Mouse (Mus musculus): ENCODE data around the gene Pdzph1.

Gene Pdzph1

GRCm38 (mm10) chr17:58923316-58923866 is 67.8 kb downstream of the Pdzph1 start:
- DNase-seq (ENCODE audit: low spot score in 2 of 2) = no peak

GRCm38 (mm10) chr17:58922821-58923220 is 68.4 kb downstream of the Pdzph1 start:
- no peak for DNase-seq (ENCODE audit: low spot score in 2 of 2)

DNA sequence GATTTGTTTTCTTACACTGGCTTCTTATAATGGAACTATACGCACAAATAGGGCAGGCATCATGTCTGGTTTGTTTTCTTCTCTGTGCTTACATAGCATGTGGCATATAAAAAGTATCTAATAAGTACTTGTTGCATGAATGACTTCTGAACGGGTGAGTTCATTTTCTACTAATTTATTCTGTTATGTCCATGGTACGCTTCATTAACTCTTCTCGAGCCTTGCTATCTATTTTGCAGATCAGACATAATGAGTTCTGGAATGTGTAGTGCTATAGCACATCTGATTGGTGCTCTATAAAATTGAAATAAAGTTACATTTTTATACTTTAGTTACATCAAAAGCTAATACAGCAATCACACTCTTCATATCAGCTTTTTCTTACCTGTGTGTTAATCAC is 71.2 kb downstream of the Pdzph1 start:
- no peak for DNase-seq (ENCODE audit: low spot score in 2 of 2)

DNA sequence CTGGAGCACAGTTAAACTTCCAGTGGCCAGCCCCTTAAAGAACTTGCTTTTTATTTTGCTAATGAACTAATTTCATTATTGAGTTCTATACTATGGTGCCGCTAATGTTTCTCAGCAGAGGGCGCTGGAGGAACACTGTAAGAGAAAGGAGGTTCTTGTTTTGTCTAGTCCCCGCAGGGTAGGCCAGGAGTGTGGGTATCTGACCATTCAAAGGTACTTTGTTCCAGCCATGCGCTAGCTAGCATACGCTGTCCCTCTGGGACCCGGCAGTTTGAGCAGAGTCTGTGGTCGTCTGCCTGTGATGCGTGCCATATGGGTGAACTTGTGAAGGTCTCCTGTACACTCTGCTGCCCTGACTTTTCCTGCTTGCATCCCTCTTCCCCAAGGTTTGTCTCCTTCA is 72.1 kb downstream of the Pdzph1 start:
- DNase-seq (ENCODE audit: low spot score in 2 of 2) = peak in 1 of 2 experiments; percentile 36

DNA sequence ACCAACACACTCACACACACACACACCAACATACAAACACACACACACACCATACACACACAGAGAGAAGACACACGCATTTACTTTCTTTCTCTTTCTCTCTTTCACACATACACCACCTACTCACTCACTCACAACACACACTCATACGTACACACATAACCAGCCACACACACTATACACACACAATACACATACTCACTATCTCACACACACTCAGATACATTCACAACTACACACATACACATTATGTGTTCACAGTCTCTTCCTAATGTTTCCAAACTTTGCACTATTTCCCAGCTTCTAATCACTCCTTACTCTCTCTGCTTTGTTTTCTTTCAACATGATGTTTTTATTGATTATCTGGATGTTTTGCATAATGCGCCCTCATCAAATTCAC is 72.6 kb downstream of the Pdzph1 start:
- DNase-seq (ENCODE audit: low spot score in 2 of 2) = no peak

DNA sequence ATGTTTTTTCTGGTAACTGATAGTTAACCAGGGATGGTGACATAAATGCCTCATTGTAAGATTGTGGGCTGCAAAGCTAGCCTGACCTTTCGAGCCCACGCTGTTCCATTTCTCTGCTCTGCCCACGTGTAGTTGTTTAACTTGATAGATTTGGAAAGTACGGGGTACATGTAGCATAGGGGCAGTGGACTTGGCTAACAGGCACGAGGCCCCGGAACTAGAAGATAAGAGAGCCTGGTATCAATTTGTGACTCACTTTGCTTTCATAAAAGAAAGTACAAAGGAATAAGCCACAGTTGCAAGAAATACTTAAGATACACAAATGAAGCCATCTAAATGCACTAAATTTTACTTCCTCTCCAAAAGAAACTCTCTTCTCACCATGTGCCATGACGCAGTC is 79.6 kb downstream of the Pdzph1 start:
- no peak for DNase-seq (ENCODE audit: low spot score in 2 of 2)

DNA sequence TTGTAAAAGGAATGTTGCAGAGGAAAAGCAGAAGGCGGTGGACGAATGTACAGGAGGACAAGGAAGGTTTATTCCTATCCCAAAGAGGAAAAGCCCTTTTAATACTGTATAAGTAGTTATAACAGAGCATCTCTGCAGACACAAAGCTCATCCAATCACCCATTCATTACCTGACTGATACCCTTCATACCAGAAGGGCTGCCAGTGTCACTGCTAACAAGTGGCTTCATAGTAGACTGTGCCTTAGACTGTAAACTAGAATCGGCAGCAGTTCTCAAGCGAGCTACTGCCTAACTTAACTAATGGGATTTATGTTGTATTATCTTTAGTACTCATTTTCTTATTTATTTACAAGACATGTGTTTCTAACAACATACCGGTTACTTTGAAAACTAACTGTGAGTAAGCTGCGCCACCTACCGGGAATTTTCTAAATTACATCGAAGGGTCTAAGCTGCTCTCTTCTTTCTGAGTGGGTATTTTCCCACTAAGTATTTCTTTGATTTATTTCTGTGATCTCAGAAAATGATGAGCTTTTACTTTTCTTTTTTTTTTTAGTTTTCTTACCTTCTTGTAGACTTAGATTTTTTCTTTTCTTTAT is 82.0 kb downstream of the Pdzph1 start:
- peak in 1 of 2 experiments; percentile 47 for DNase-seq (ENCODE audit: low spot score in 2 of 2)

- no peak for DNase-seq (ENCODE audit: low spot score in 2 of 2)
Observed at GRCm38 (mm10) chr17:58906001-58906400, 85.2 kb downstream of the Pdzph1 start.

GRCm38 (mm10) chr17:58891488-58892210 is 99.5 kb downstream of the Pdzph1 start:
- no peak for DNase-seq (ENCODE audit: low spot score in 2 of 2)

DNA sequence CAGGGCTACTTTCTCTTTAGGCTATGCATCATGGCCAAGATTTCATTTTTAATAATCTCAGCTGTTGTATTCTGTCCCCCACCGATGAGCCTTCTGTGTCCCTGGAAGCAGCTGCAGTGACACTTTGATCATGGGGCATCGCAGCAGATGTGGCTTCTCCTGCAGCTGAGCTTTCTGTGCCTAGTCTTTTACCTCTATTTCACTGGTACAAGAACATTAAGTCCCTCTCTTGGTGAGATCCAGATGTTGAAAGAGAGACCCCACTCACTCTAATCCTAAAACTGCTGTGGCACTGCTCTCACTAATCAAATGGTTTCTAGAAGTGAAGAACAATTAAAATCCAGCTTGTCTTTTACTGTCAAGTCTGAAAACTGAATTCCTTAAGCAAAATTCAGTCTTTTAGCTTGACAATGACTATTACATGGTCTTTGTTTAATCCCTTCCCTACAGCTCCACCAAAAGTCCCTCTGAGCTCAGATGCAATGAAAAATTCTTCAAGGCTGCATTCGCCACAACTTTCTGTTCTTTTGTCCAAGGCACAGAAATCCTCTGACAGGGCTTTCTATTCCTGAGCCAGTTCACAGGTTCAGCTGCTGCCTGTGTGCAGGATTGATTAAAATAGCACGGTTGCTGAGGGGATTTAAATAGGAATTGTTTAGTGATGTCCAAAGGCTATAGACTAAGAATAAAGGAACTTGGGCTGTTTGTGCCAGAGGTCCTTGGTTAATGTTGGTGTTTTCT is 101.1 kb downstream of the Pdzph1 start:
- DNase-seq (ENCODE audit: low spot score in 2 of 2) = no peak

DNA sequence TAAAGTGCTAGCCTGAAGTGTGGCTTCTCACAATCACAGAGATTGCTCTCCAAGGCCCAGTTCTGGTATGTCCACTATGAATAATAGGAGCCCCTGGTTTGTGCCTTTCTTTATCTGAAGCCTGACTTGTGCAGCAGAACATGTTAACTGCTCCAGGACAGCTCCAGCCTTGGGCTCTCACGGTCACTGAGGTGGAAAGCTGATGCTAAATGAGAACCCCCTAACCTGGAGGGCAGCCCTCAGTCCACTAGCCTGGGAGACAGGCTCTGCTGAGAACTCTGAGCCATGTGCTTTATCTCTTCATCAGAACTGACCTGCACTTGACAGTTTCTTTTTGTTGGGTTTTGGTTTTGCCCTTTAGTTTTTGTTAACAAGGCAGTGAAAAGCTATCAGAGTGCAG is 106.8 kb downstream of the Pdzph1 start:
- no peak for DNase-seq (ENCODE audit: low spot score in 2 of 2)

- no peak for DNase-seq (ENCODE audit: low spot score in 2 of 2)
Observed at GRCm38 (mm10) chr17:58873356-58873755, 117.8 kb downstream of the Pdzph1 start.

DNA sequence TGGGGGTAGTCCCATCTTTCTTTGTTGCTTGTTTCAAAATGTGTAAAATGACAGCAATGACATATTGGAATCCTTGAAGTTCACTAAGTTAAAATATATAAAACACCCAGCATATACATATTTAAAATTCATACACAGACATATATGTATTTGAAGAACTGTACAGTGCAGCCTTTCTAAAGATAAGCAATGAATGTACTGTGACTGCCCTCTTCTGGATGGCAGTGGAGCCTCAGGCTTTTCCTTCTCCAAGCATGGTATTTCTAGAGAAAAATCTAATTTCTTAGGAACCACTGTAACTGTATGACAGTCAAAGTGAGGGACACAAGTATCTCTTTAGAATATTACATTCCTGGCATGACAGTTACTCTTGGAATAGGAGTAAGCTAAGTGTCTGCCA is 120.4 kb downstream of the Pdzph1 start:
- no peak for DNase-seq (ENCODE audit: low spot score in 2 of 2)

Measured in frontal cortex, postnatal 10 days (tissue).